Mouse (Mus musculus) forebrain, embryonic 16.5 days (tissue): ENCODE data around the gene Rhox6. TPM values are rescaled to one million over a fixed set of nuclear protein-coding genes. Genes with fewer than 3 reads are reported as not detected.

Source experiments
- polyA plus RNA-seq: library from polyadenylated mRNA; unstranded; fragments of >200 nt; fragmentation: Nextera tagmentation; extraction: Ambion mirVana; gene quantifications from 2 replicates; pipeline ENCODE4 v1.2.1, GENCODE M21; 2015

Rhox6 gene
- polyA plus RNA-seq, 1 experiment from 2014 or later: not detected

Other genes with a start within 250 kb of the Rhox6 start
- not detected in 2 replicates for gene Rhox3f, start 245.9 kb upstream of the Rhox6 start, polyA plus RNA-seq
- not detected in 2 replicates for gene Rhox4f, start 219.2 kb upstream of the Rhox6 start, polyA plus RNA-seq
- not detected in 2 replicates for gene Rhox3g, start 198.3 kb upstream of the Rhox6 start, polyA plus RNA-seq
- gene Rhox2g, start 183.4 kb upstream of the Rhox6 start, polyA plus RNA-seq: not detected in 2 replicates
- gene Rhox4g, start 175.6 kb upstream of the Rhox6 start, polyA plus RNA-seq: not detected in 2 replicates
- not detected in 2 replicates for gene Rhox3h, start 158.1 kb upstream of the Rhox6 start, polyA plus RNA-seq
- gene Rhox2h, start 153.6 kb upstream of the Rhox6 start, polyA plus RNA-seq: not detected in 2 replicates
- gene Rhox5, start 22.1 kb upstream of the Rhox6 start, polyA plus RNA-seq: 0.56 TPM in 1 of 2 replicates, not detected in the other
- gene Rhox7a, start 4.8 kb downstream of the Rhox6 start, polyA plus RNA-seq: not detected in 2 replicates
- gene Rhox8, start 52.0 kb downstream of the Rhox6 start, polyA plus RNA-seq: not detected in 2 replicates
- not detected in 2 replicates for gene Rhox7b, start 70.3 kb downstream of the Rhox6 start, polyA plus RNA-seq
- gene Rhox9, start 74.9 kb downstream of the Rhox6 start, polyA plus RNA-seq: not detected in 2 replicates
- gene Btg1-ps1, start 191.9 kb downstream of the Rhox6 start, polyA plus RNA-seq: not detected in 2 replicates
- not detected in 2 replicates for gene Btg1-ps2, start 216.2 kb downstream of the Rhox6 start, polyA plus RNA-seq
- not detected in 2 replicates for gene Rhox10, start 239.6 kb downstream of the Rhox6 start, polyA plus RNA-seq